13 mouse cellular contexts compared by ENCODE assay signal in genomic region chr19:12668601-12669000, GRCm38 (mm10). TPM values are rescaled to one million over a fixed set of nuclear protein-coding genes. Genes with fewer than 3 reads are reported as not detected.
"Had no signal": no experiment of that assay in that cellular context is flagged by ENCODE, and none has a peak within 500 bp of the region (broad histone marks: within the 10 kb centered on the region; RNA-seq: fewer than 3 reads in every experiment).

No protein-coding gene starts in this region.

RNA-seq across cellular contexts. Expression of gene Olfr1442, which starts 1.6 kb away (rescaled TPM):
- polyA plus RNA-seq: neural tube, embryonic 13.5 days; neural tube, embryonic 14.5 days; neural tube, embryonic 15.5 days; small intestine, adult 2 months; spleen, adult 2 months; stomach, embryonic 14.5 days; stomach, embryonic 15.5 days; stomach, embryonic 16.5 days; stomach, postnatal 0 days; testis, adult 2 months; thymus, adult 2 months; thymus, postnatal 0 days; urinary bladder, adult 2 months had no signal

RNA-seq across cellular contexts. Expression of gene Olfr1443, which starts 9.3 kb away (rescaled TPM):
- polyA plus RNA-seq: neural tube, embryonic 13.5 days; neural tube, embryonic 14.5 days; neural tube, embryonic 15.5 days; small intestine, adult 2 months; spleen, adult 2 months; stomach, embryonic 14.5 days; stomach, embryonic 15.5 days; stomach, embryonic 16.5 days; stomach, postnatal 0 days; testis, adult 2 months; thymus, adult 2 months; thymus, postnatal 0 days; urinary bladder, adult 2 months had no signal

RNA-seq across cellular contexts. Expression of gene Keg1, which starts 27.0 kb away (rescaled TPM):
- polyA plus RNA-seq: neural tube, embryonic 13.5 days; neural tube, embryonic 14.5 days; neural tube, embryonic 15.5 days; small intestine, adult 2 months; stomach, embryonic 14.5 days; stomach, postnatal 0 days; testis, adult 2 months; thymus, postnatal 0 days; urinary bladder, adult 2 months had no signal

RNA-seq across cellular contexts. Expression of gene Glyat, which starts 35.5 kb away (rescaled TPM):
- polyA plus RNA-seq: neural tube, embryonic 13.5 days; neural tube, embryonic 14.5 days; small intestine, adult 2 months; spleen, adult 2 months; stomach, embryonic 14.5 days; stomach, embryonic 15.5 days; stomach, postnatal 0 days; testis, adult 2 months; thymus, adult 2 months had no signal
